Mouse (Mus musculus): Measurements from ENCODE around the gene Phf3.

DNA sequence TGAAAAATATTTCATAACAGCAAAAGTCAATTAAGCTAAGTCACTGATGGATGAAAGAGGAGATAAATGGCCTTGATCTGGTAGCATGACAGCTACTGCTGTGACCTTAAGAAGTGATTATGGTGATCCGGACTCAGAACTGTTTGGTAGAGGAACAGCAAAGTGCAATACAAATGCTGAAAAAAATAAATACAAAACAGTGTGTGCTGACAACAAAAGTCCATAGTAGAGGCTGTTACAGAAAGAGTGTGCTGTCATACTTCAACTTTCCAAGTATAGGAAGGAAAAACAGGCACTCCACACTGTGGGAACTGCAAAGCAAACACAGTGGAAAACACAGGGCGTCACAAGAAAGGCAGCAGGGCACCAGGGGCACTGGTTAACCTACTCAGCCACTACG is 34.1 kb downstream of the Phf3 start:
- TF ChIP-seq CTCF (IDR thresholded peaks at IDR 0.05; ENCODE audit: borderline replicate concordance, control insufficient read depth, extremely low read depth, insufficient read depth, low read length, poor library complexity) (no peak), POLR2A (IDR thresholded peaks at IDR 0.05; ENCODE audit: control insufficient read depth, extremely low read depth, insufficient read depth, low read length, poor library complexity) (no peak)
